Mouse (Mus musculus) lung, adult 18-20 months (tissue): ENCODE results near the gene C730034F03Rik.
"Not testable (repeated sequence)": the region's sequence is repeated elsewhere in the genome, so short reads cannot be mapped to it uniquely, and the experiment has no call there.

Experiments
- DNase-seq, 2 experiments: peaks; one replicate each; pipeline ENCODE4 v3.0.0; 2022; ENCODE audit warnings: mixed read lengths in 2 of 2

Gene C730034F03Rik

DNA sequence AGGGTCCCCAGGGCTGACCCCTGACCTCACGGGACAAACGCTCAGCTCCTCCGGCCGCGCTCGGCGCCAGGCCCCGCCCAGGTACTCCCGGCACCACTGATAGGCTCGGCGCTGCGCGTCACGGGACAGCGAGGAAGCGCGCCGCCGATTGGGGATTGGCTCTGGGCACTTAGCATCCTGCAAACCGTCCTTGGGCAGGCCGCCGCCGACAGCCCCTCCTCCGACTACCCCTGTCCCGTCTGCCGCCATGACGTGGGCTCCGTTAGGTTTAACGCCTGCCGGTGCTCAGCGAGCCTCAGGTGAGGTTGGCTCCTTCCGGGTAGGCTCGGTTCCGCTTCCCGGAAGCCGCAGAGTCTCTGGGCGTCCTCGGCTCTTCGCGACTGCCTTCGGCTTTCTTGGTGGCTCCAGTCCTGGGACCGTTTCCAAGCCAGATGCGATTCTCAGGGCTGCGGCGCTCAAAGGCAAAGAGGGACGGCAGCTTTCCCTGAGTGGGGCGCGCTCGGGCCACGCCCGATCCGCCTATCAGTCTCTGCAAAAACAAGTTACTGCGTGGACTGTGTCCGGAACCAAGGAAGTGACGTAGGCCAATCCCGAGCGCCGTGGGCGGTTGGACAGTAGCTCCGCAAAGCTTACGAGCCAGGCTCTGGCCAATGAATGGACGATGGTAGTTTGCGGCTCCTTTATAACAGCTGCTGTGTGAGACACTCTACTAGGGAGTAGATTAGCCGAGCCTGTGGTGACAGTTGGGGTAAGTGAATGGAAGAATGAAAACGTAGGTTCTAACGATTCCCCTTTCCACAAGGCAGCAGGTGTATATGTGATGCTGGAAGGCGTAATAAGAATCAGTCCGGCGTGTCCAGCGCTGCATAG is at the start of gene C730034F03Rik, which contains the start of the genes Gm44502 and Chkb:
Gene C730034F03Rik (plus strand): TSS at position 238 of the 870 bp plus-strand sequence.
Gene Gm44502 (minus strand): TSS at position 345 of the 870 bp plus-strand sequence.
Gene Chkb (minus strand): TSS at position 557 of the 870 bp plus-strand sequence.
- DNase-seq, result peak; percentile 93 to 95

DNA sequence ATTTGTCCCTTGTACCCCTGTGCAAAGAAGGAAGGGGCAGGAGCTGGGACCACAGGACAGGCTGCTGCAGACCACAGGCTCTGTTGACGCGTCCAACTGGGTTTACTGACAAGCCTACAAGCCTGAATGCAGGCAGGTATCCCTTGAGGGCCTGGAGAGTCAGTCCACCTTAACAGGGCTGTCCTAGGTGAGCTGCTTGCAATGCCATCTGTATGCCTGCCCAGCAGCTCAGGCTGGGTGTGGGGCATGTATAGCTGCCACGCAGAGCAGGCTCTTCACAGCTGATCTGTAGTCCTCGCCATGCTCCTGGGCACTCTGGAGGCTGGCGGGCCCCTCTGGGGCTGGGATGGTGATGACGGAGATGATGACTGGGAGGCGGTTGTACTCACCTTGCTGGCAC is 44.8 kb upstream of the C730034F03Rik start, which contains the start of gene Klhdc7b:
Gene Klhdc7b (plus strand): TSS at position 301 of the 400 bp plus-strand sequence.
- no peak for DNase-seq

DNA sequence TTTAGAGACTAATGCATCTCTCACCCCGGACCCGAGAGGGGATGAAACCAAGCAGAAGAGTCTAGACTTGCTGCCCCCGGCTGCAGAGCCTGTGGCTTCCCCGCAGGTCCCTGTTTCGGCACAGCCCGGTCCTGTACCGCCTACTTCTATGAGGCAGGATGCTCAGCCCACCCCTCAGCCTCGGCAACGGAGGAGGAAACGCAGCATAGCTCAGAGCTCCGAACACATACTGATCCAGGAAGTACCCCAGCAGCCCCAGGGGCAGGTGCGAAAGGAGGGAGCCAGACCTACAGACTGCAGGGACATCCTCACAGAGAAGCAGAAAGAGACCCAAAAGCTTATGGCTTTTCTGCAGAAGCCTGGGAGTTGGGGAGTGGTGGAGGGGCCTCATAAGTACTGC is 42.3 kb upstream of the C730034F03Rik start:
- no peak for DNase-seq

DNA sequence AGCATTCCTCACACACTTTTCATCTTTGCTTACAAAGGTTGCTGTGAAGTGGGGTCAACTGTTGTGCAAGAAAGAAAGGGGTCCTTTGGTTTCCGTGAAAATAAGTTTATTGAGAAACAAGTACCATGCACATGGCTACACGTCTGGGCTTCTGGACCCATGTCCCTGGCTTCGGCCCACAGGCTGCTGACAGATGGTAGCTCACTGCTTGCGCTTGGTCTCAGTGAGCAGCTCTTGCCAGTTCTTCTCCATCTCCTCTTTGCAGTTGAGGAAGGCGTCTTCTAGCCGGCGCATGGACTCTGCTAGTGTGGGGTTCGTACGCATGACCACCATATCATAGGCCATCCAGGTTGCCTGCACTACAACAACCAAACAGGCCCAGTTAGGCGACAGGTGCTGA is 39.3 kb upstream of the C730034F03Rik start:
- DNase-seq, result no peak

DNA sequence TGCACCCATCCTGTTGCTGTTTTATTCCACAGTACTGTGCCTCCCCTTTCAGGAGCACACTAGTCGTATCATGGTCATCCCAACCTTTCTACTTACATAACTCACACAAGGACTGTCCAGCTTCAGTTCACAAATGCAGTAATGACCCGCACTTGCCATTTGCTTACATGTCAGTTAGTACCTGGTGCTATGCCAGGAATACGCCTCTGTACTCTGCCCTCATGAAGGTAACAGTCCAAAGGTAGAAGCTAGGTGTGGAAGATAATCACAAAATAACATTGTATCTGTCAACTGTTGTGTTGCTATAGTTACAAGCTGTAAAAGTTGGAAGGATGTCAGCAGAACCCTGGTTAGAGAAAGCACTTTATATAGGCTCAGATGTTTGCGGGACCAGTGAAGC is 32.5 kb upstream of the C730034F03Rik start:
- DNase-seq, result no peak

DNA sequence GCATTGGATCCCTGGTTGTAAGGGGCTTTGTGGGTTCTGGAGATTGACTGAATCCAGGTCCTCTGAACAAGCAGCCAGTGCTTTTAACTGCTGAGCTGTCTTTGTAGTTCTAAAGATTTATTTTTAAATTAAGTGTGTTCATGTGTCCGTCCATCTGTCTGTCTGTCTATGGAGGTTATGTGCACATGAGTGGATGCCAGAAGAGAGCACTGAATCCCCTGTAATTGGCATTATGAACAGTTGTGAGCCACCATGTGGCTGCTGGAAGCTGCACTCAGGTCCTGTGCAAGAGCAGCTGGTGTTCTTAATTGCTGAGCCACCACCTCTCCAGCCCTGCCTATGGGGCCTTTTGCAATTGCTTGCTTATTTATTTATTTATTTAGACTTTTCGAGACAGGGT is 31.2 kb upstream of the C730034F03Rik start:
- no peak for DNase-seq

DNA sequence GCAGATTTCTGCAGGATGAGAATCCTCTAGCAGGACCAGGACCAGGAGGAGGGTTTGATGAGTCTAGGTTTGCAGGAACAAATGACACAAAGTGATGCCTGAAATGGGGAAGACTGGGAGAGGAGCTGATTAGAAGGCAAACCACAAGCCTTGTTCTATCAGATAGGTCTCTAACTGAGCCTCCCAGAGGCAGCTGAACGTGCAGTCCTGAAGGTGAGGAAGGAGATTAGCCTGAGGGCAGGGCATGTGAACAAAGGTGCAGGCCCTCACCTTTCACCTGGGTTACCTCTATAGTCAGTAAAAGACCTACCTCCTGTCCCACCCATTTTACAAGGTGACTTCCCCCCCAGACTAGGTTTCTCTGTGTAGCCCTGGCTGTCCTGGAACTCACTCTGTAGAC is 29.7 kb upstream of the C730034F03Rik start:
- DNase-seq, result no peak

DNA sequence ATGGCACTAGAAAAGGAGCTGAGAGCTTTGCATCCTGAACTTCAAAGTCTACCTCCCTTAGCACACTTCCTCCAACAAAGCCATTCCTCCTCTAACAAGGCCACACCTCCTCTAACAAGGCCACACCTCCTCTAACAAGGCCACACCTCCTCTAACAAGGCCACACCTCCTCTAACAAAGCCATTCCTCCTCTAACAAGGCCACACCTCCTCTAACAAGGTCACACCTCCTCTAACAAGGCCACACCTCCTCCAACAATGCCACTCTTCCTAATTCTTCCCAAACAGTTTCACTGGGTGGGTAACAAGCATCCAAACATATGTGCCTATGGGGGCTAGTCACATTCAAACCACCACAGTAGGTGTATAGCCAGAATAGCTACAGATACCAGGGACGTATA is 26.9 kb upstream of the C730034F03Rik start:
- DNase-seq, result no peak

DNA sequence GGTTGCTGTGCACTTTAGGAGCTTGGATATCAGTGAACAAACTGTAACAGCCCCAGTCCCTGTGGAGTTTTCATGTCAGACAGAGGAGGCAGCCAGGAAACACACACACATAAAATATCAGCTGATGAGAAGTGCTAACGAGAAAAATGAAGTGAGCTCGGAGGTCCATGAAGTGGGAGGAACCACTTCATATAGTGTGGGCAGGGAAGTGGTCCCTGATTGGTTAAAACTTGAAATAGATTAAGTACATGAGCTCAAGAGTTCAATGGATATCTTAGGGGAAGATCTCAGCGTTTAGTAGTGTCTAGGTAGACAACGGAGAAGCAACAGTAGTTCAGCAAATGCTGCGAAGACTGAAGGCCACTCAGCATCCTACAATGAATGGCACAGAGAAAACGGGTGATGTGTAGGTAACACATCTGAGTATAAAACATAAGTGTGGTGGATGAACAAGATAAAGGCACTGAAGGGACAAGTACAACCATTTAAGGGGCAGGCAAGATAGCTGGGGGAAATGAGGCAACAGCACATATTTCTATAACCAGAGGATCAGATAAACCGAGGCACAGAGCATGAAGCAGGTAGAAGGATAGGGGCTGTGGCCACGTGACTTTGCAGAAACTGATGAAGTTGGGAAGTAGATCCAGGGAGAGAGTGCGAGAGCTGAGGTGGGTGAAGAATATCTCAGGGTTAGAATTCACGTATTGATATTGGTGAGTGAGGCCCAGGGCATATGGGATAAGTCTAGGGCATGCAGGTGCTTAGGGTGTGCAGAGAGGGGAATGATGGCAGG is 24.4 kb upstream of the C730034F03Rik start:
- DNase-seq, result no peak

DNA sequence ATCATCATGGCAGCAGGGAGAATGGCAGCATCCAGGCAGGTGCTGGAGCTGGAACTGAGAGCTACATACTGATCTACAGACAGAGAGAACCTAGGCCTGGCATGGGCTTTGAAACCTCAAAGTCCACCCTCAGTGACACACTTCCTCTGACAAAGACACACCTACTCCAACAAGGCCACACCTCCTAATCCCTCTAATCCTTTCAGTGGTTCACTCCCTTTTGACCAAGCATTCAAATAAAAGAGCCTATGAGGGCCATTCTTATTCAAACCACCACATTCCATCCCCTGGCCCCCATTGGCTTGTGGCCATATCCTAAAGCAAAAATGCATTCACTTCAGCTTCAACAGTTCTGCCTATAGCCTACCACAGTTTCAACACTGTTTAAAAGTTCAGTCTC is 22.7 kb upstream of the C730034F03Rik start:
- no peak for DNase-seq

DNA sequence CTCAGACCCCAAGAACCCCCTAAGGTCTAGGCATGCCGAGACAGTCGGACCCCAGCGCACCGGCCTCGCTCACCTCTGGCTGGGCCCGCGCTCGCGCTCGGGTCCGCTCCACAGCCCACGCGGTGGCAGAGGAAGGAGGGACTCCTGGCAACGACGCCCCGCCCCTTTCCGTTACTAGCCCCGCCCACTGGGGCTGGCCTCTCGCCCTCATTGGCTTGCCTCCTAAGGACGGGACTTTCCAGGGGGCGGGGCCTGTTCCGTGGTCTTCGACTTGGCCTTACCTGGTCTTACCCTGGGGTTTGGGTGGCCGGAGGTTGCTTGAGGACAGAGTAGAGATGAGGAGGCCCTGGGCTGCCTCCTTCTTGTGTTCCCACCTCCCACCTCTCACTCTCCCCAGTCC is 19.3 kb upstream of the C730034F03Rik start, which contains the start of gene Syce3:
Gene Syce3 (minus strand): TSS at position 386 of the 400 bp plus-strand sequence.
- DNase-seq, result no peak

DNA sequence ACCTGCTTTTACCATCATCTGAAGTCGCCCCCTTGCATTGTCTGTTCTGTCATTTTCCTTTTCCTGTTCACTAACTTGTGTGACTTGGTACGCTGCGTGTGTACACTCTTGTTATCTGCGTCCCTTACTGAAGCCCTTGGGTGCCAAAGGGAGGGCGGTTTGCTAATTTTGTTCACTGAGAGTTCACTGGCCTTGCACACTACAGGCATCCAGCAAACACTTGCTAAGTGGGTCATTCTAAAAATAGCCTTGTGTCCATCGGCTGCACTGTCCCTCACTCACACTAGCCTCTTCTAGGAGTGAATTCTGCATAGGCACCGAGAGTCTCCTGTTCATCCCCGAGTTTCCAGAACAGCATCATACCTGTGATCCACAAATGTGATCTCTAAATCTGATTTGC is 14.1 kb upstream of the C730034F03Rik start:
- DNase-seq, result no peak

DNA sequence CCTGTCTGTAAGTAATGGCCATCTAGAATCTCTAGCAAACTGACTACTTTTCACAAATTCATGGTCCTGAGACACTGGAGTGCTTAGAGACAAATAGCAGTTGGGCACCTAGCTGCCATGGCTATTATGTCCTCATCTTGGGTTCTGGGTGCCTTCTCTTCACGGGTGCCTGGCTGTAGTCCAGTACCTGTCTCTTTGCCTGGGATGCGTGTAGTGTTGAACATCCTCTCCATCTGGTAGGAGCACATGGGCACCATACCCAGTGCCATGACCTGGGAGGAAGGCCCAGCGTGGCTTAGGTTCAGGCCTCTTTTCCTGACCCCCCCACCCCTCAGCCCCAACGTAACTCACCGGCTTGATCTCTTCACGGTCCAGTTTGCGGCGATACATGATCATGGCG is 7.5 kb upstream of the C730034F03Rik start:
- DNase-seq, result no peak

DNA sequence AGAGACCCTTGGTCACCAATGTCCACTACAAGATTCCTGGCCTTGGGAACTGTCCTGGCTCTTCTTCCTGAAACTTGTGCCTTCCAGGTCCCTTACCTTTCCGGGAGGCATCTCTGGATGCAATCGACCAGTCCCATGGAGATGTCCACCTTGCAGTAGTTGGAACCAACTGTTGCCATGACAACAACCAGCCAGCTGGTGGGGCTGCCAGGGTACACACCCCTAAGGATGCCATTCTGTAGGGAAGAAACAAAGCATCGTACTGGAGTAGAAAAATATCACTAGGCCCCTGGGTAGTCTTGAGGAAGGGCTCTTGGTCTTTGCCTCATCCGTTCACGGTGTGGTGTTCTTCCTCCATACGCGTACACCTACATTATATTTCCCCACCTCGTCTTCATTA is 4.8 kb upstream of the C730034F03Rik start:
- DNase-seq, result no peak

DNA sequence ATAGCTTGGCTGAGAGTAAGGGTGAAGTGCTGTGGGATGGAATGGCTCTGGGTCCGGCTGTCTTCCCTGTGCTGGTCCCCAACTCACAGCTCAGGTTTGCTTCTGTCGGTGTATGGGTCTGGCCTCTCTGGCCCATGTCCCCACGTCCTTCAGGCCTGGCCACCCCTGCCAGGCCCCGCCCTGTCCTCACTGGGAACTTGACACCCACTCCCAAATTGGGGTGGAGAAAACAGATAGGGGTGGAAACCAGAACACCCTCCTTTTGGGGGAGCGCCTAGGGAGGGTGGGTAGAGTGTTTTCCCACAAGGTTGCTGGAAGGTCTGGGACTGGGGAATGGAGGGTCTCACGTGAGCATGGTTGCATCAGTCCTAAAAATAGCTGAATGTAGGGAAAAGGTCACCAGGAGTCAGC is 3.7 kb upstream of the C730034F03Rik start, which contains the start of gene Cpt1b:
Gene Cpt1b (minus strand): TSS at position 153 of the 411 bp plus-strand sequence.
- peak in 1 of 2 experiments; percentile 19 for DNase-seq

DNA sequence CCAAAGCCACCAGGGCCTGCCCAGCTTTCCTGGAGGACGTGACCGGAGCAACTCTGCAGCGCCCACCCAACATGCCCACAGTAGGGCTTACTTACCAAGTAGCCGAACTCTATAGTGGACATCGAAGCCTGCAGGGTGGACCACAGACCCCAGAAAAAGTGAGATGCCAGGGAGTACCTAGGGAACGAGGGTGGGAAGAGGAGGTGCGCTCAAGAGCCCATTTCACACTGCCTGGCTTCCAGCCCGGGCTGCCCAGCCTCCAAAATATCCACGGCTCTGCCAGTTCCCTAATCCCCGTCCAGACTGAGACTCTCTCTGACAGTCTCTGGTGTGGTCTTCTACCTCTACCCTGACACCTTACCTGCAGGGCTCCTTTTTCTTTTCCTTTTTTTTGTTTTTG is 2.7 kb upstream of the C730034F03Rik start:
- no peak for DNase-seq

DNA sequence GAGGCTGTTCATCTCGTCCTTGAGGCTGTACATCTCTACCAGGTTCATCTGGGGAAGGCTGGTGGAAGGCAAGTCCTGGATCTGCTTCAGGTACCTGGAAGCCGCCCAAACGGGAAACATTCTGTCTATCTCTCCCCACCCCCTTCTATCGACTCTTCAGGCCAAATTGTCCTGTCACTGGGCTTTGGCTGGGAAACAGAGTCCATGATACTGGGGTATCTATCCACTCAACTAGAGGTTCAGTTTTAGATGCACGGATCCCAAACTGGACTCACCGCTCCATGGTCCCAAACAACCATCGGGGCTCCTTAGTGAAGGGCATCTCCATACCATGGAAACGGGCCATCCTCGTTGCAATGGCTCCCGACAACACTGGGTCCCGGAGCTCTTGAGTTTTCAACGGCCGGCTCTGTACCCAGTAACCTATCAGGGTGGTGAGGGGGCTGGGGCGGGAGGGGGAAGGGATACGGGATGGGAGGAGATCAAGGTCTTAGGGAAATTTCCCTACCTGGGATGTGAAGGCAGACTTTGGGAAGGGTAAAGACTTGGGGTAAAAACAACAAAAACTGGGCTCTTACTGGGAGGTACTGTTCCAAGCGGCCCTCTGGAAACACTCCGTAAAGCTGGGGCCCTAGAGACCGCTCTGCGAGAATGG is 1.1 kb upstream of the C730034F03Rik start:
- no peak for DNase-seq

DNA sequence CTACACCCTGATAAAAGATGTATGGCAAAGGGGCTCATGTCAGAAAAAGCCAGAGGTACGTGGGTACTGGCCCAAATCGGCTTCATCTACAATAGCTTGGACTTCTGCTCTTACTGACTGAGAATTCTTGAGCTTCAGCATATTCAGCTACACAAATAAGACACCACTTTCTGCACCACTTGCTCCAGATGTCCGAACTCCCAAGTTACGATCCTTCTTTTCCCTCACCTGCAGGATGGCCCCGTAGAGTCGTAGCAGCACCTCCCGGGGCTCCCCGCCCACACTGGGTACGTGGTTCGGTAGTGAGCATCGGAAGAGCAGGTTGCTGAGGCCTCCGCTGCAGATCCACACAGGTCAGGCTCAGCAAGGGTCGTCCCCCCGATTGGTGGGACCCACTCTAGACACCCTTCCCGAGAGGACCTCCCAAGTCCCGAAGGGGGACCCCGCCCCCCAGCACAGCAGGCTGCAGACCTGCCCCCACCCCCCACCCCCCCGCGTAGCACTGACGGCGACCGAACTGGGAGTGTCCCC is 503 bp upstream of the C730034F03Rik start:
- DNase-seq, result no peak

DNA sequence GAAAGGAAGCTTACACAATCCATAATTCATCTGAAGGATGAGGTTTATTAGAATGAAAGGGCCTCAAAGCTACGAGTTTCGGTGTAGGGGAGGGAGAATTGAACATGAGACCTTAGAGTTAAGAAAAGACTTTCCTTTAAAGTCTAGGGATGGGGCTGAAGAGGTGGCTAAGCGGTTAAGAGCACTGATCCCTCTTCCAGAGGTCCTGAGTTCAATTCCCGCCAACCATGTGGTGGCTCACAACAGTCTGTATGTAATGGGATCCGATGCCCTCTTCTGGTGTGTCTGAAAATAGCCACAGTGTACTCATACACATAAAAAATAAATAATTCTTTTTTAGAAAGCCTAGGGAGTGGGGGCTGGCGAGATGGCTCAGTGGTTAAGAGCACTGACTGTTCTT is 952 bp downstream of the C730034F03Rik start:
- DNase-seq, result no peak

DNA sequence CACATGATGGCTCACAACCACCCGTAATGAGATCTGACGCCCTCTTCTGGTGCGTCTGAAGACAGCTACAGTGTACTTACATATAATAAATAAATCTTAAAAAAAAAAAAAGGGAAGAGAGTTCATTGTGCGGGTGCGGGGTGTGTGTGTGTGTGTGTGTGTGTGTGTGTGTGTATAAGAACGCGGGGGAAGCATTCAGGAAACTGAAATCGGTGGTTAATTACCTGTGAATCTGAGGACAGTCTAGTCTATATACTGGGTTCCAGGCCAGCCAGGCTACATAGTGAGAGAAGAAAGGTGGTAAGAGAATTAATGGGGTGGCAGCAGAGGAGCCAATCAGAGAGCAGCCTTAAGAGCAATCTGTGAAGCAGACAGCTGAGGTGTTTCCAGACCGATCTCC is 1.4 kb downstream of the C730034F03Rik start:
- not testable (repeated sequence) for DNase-seq

DNA sequence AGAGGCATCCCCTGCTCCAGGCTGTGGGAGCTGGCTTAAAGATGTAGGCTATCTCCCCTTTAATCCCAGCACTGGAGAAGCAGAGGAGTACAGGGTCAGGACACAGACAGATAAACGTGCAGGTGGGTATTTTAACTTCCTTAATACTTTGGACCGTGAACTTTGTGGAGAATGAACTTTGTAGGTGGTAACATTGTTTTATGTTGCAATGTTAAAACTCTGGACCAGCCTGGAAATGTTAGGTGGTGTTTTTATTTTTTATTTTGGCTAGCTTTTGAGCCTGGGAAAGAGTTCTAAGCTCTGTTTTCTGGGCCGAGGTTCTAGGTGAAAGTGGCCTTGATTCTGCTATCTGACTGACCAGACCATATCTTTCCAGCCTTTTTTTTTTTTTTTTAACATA is 1.9 kb downstream of the C730034F03Rik start:
- no peak for DNase-seq

DNA sequence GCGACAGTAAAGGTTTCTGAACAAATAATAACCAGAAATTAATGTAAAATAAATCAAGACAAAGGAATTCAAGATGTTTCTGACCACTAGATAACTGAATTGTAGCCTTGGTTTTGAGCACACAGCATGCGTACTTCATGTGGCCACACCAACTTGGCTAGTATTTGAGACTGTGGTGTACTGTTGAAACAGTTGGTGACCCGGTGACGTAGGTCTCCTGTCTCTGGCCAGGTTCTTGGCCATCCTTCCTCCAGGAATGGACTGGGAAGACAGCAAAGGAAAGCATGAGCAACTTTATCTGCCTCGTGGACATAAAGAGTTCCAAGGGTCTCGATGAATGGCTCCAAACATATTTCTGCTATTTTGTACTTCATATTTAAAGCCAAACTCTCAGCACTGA is 2.4 kb downstream of the C730034F03Rik start:
- DNase-seq, result no peak

DNA sequence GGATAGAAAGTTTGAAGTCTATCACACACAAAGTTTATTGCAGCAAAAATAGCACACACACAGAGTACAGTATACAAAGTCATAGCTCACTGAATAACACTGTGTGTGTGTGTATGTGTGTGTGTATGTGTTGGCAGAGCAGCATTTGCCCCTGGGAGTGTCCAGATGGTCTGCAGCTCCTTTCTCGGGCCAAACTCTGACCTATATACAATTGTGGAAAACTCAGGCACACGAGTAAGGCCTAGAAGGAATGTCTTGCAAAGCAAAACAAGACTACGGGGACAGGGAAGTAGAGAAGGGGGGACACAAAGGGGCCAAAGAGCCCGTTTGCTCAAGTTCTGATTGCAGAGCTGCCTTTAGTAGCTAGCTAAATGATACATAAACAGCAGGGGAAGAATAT is 3.6 kb downstream of the C730034F03Rik start:
- no peak for DNase-seq
